Mouse (Mus musculus): Measurements from ENCODE around the gene Myh9.

The Myh9 gene

DNA sequence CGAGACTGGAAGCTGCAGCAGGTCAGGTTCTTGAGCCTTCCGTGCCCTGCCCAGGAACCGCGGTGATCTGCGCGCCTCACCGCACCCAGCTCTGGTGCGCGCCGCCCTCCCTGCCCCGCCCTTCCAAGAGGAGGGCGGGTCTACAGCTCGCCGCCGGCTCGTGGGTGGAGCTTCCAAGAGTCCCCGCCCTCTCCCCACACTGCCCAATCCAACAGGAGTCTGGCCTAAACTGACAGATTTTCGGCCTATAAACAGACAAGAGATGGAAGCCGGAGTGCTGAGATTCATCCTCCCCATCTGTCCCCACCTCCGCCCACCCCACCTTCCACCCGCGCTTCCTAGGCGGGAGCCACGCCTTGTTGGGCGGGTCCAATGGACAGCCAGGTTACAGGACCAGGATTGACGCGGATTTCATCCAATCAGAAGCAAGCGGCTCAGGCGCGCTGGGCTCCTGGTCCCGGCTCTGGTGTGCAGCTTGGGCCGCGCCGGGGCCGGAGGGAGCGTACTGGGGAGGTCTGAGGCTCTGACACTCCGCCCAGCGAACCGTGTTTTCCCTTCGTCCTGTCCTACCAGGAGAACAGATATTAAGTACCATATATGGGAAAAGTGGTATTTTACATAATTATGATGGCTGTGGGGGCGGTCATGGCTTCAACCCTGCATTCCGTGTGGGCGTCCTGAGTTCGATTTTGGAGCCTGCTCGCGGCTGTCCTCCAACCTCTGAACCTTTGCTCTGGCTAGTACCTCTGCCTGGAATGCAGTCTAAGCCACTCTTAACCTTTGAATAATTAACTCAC lies at the start of gene Myh9:
Gene Myh9 (minus strand): TSS at position 129 of the 797 bp plus-strand sequence.
- peak; percentile 100 for DNase-seq

DNA sequence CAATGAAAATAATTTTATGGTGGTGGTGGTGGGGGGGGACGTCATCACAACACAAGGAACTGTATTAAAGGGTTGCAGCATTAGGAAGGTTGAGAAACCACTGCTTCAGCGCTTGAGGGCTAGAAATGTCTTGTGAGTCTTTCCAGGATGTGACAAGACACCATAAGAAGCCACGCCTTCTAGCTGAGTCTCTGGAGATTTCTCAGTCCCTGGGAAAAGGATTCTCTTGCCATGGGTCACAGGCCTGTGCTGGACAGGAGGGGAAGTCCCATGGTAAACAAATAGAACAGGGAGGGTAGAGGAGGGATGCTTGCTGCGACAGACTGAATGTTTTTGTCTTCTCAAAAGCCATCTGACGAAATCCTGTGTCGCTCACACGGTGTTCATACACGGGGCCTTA lies 49.8 kb upstream of the Myh9 start:
- peak; percentile 73 for DNase-seq

DNA sequence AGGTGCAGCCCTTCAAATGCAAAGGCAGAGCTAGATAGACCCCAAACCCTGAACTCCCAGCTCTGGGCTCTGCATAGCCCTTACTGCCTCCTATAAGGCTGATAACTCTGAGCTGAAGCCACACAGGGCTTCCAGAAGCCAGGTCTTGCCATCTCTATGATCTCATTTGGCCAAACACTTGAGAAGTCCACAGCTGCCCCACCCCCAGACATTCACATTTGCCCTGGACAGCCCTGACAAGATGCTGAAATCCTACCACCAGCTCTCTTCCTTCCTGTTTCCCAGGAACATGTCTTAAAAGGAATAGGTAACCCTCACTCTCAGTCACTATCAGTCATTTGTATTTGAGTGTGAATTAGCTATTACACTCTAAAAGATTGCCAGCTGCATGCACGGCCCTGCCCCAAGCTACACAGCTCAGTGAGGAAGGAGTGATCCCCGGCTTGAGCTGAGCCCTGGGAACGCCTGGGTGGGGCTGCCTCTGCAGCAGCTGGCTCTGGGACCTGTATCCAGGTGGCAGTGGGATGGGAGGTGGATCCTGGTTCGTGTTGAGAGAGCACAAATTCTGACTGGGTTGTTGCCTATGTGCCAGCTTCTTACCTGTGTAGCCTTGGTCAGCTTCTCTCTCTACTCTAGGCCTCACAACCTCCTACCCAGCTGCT lies 47.9 kb upstream of the Myh9 start:
- DNase-seq = no peak

DNA sequence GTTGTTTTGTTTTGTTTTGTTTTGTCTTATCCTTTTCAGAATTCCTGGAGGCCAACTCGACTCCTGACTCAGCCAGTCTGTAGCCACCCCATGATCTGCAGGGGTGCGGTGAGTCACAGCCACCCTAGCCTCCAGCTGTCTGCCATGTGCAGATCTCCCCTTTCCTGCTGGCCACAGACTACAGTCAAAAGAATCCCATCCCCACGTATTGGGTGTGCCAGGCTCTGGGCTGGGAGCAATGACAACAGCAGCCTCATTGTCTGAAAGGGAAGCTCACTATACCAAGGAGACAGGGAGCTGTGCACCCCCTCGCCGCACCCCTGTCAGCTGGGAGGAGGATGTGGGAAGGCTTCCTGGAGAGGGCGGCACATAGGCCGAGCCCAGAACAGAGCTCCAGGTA lies 46.3 kb upstream of the Myh9 start:
- no peak for DNase-seq

DNA sequence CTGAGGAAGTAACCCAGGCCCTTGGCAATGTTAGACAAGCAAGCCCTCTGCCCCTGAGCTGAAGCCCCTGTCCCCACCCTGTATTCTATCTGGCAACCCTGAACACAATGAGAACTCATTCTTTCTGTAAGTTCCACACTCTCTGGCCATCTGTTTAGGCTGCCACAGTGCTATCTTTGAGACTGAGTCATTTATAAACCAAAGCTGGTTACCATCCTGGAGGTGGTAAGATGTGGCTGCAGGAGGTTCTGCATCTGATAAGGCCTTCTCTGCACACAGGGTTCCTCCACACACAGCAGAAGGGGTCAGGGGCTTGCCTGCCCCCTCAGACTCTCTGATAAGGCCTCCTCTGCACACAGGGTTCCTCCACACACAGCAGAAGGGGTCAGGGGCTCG lies 45.1 kb upstream of the Myh9 start:
- DNase-seq = no peak

DNA sequence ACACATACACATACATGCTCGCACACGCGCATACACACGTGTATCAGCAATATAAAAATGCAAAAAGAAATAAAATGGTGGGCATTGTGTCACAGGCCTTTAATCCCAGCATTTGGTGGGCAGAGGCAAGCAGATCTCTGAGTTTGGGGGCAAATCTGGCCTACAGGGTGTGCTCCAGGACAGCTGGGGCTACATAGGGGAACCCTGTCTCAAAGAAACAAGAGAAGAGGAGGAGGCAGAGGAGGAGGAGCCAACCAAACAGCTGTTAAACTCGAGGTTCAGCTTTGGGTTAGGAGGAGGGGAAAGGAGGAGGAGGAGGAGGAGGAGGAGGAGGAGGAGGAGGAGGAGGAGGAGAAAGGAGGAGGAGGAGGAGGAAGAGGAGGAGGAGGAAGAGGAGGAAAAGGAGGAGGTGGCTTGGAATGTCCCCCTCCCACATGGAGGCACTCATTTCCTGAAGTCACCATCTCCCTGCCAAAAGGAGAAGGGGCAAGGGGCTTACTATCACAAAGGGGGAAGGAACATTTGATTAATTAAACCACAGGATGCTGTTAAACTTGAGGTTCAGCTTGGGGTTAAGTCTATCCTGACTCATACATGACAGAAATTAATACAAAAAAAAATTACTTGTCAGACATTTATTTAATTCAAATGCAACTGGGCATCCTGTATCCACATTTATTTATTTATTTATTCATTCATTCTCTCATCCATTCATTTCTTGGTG lies 44.6 kb upstream of the Myh9 start:
- DNase-seq = no peak

DNA sequence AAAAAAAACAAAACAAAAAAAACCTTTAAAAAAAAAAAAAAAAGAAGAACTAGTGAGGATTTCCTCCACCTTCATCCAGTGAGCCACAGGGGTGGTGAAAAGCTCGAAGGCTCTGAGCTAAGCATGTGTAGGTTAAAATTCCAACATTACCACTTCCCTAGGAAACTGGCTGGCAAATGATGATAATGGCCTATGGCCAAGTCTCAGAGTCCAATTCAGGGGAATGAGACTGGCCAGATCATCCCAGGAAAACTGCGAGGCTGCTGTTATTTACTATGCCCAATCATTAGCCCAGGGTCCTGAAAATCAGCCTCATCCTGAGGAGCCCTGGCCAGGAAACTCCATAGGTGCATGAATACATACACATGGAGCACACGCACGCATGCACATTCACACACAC lies 44.0 kb upstream of the Myh9 start:
- peak; percentile 56 for DNase-seq

DNA sequence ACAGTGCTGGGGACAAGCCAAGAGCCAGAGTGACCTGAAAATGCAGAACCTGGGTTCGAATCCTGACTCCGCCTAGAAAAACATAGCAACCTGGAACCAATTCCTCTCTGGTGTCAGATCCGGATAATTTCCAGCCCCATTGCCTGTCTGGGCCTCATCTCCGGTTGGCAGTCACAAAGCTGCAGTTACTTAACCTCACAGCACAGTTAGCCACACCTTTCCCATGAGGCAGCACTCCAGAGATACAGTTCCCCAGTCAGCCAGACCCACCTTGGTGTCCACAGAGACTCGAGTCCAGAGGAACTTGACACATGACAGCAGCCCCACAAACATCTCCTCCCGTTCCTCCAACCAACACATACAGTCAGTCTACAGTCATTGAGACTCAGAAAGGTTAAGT lies 43.2 kb upstream of the Myh9 start:
- DNase-seq = peak; percentile 11

DNA sequence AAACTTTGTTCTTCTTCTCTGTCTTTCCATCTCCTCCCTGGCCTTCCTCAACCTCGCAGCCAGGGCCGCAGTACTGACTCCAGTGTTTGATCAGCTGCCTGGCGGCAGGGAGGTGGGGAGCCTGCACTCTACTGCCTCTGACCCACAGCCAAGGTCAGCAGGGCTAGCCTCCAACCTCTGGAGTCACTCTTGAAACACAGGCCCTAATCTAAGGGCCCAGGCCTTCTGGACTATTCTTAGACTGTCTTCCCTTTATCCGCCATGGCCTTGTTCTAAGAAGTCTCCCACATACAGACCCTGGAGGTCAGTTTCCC lies 41.7 kb upstream of the Myh9 start:
- DNase-seq = peak; percentile 17

DNA sequence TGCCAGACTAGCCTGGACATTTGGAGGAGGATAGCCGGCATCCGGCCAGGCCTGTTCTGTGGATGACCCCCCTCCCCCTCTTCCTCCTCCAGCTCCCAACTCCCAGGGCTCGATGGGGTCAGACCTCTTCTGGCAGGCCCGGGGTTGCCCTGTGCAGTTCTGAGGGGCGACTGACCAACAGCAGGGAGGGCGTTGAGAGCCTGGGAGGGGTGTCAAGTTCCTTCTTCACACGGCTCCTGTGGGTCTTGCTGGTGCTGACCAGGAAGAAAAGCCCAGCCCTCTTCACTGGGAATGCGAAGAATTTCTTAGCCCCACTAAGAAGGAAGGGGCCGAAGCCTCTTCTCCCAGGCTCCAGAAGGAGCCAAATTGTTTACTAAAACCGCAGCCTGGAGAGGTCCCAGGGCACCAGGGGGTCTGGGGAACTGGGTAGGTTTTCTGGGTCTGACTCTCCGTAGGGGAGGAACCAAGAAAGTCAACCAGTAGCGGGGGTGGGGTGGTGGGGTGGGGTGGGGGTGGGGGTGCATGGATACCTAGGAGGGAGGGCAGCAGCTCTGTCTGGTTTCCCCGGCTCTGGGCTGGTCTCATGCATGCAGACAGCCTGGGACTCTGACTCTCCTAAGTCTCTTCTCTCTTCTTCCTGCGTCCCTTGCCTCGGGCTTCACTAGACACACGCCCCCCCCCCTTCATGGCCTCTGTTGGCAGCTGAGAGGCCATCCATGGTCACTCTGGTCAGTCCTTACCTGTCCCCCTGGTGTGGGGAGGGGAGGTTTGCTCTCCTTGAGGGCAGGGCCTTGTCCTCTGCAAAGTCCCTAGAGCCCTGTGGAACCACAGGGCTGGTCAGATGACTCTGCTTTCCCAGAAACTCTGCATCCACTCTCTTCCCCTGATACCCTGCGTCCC lies 41.1 kb upstream of the Myh9 start:
- DNase-seq = peak; percentile 86

DNA sequence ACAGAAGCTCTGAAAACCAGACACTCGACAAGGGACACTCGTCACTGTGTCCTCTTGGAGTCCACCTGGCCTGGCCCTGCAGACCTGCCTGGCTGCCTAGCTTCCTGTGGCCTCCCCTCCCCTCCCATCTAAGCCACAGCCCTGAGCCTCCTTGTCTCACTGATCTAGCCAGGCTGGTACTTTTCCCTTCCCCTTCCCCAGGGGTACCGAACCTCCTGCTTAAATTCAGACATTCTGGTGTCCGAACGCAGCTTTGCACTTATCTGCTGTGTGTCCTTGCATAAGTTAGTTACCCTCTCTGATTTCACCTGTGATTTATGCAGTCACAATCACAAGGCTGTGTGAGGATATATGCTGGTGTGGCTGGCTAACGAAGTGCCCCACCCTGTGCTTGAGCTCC lies 40.3 kb upstream of the Myh9 start:
- no peak for DNase-seq

DNA sequence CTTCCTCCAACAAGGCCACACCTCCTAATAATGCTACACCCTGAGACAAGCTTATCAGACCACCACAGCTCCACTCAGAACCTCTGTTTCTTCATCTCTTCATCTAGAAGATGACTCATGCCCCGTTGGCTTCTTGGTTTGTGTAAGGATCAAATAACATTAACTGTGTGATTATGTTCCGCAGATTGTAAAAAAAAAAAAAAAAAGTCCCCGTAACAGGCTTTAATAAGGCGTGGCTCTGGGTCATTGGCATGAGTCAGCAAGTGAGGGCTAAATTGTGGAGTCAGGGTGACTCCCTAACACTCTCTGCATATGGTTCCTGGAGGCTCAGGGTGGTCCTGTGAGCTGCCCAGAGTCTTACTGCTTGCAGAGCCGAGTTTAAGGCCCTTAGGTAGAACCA lies 39.7 kb upstream of the Myh9 start:
- DNase-seq = no peak

DNA sequence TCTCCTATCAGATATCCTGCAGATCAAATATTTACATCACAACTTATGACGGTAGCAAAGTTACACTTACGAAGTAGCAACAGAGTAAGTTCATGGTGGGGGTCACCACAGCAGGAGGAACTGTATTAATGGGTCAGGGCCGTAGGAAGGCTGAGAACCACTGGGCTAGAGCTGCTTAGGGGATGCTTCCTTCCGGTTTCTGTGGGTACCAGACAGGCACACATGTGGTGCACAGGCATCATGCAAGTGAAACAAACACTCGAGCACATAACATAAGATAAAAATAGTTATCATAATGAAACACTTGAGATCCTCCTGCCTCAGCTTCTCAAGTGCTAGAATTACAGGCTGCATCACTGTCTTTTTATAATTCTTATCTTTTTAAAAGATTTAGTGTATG lies 38.8 kb upstream of the Myh9 start:
- DNase-seq = no peak

DNA sequence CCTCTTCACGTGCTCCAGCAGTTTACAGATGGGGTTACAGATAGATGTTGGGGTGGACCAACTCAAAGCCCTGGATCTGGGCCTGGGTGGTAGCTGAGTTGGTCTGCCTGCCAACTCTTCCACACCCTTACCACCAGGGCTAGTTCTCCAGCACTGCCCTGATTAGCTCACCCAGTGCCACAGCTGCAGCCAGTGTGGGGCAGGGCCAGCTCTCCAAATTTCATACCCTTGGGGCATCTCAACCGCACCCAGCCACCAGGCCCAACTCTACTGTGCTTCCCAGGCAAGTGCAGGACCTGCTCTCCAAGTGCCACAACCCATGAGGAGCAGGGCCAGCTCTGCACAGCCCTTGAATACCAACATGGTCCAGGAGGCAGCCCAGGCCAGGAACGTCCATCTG lies 37.8 kb upstream of the Myh9 start:
- DNase-seq = no peak

DNA sequence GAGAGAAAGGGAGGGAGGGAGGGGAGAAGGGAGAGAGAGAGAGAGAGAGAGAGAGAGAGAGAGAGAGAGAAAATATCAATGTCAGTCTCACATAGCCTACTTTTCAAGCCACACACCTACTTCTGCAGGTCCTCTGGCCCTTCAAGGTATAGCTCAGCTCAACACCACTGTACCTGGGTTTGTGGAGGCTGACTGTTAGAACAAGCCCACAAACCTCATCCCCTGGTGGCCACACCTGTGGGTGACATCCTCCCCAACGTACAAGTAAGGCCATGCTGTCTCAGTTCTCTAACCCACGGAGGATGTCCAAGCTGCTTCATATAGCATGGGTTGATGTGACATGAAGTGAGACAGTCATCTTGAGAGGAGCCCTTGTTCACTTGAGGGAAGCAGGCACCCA lies 35.2 kb upstream of the Myh9 start:
- no peak for DNase-seq

DNA sequence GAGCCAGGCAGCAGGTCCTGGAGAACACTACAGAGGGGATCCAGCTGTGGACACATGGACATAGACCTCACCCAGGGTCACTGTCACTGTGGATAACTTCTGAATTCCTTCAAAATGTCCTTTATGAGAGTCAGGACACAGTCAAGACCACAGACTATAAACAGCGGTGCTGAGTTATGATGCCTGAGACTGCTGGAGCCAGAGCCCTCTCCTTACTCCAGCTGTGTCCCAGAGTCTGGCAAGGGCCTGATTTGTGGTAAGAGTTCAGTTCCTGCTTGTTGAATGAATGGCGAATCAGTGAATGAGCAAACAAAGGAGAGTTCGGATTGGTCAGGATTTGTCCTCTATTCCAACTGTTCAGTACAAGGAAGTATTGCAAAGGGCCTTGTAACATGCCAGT lies 34.7 kb upstream of the Myh9 start:
- DNase-seq = peak; percentile 69

DNA sequence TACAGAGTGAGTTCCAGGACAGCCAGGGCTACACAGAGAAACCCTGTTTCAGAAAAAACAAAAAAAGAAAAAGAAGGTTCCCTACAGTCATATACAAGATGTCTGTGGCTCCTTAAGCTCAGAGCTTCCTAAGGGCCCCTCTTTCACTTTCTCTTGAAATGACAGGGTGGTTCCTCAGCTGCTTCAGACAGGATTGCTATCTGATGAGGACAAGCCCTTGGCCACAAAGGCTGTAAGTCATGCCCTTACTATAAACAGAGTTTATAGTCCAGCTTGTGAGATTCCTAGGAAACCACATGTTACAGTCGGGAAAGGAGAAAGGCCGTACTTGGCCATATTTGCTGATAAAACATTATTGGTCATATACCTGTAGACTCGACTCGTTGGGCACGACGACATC lies 34.0 kb upstream of the Myh9 start:
- no peak for DNase-seq

DNA sequence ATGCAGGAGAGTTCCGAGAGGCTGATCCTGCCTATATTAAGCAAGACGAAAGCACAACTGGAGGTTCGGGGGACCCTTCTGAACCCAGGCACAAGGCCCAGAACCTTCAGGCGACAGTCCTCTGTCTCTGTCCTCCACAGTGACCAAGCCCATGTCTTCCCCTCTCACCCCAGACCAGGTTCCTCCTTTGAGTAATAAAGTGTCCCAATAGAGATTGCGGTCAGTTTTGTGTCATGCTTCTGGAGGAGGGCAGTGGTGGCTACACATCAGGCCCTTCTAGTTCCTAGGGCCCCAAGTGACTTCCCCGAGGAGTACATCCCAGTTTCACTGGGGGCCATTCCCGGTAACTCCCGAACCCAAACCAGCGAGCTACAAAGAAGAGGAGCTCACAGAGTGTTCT lies 32.8 kb upstream of the Myh9 start:
- DNase-seq = no peak

DNA sequence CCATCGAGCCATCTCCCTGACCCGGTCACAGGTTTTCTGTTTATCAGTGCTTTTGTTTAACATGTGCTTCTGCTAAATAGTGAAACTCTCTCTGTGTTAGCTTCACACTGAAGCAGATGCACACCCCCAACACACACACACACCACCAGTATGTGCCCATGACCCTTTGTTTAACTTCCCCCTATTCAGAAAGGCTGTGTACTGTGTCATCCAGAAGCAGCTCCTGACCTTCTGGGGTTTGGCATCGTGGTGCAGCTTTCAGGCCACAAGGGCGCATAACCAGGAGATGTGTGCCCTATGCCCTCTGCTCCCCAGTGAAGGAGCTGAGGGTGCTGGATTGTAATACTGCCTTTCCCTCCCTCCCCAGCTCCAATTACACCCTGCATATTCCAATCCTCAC lies 32.3 kb upstream of the Myh9 start:
- no peak for DNase-seq

DNA sequence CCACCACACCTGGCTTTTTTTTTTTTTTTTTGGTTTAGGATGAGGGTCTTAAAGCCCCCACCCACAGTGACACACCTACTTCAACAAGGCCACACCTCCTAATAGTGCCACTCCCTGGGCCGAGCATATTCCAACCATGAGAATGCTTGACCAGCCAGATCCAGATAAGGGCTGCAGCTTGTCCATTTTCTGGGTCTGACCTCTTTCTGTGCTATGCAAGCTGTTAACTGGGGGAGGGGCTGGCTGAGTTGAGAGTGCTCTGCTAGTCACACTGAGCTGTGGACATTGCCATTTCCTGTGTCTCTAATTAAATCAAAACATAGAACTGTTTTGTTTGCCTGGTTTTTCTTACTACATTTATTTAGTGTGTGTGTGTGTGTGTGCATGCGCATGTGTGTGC lies 31.6 kb upstream of the Myh9 start:
- DNase-seq = peak; percentile 86

DNA sequence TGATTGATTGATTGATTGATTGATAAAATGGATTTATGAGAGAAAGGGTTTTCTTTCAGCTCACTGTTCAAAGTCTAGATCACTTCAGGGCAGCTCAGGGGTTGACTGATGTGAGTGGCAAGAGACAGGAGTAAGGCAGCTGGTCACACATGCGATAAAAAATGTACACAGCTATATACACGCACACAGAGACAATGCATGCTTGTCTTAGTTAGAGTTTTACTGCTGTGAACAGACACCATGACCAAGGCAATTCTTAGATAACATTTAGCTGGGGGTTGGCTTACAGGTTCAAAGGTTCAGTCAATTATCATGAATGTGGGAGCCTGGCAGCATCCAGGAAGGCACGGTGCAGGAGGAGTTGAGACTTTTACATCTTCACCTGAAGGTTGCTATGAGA lies 31.0 kb upstream of the Myh9 start:
- DNase-seq = no peak

DNA sequence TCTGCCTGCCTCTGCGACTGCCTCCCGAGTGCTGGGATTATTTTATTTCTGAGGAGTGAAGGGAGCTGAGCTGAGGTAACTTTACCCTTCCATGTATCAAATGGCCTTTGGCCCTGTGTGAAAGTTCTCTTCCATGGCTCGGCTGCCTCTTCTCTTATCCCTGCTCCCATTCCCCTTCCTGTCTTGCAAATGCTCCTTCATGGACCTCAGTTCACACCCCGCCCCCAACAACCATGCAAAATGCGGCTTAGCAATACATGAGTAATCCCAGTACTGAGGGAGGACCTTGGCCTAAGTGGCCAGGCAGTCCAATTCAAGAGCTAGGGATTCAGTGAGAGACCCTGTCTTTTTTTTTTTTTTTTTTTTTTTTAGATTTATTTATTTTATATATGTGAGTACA lies 26.4 kb upstream of the Myh9 start:
- no peak for DNase-seq

Measured in kidney, postnatal 10 days (tissue).